Mouse (Mus musculus) mature B cell (primary cell): ENCODE results near the gene Slc48a1.

Source experiments
- in situ Hi-C: fragments of 300-500 bp; cut with MboI; formaldehyde crosslinking; loops from 2 replicates; pipeline ENCODE4 v1.14.3; 2019

The Slc48a1 gene

GRCm38 (mm10) chr15:97782749-97783105 is 4.4 kb downstream of the Slc48a1 start:
- in situ Hi-C loops = loop anchor here (5.0 kb wide), 1 partner anchor 65 kb away; no protein-coding TSS in a partner anchor

GRCm38 (mm10) chr15:97784092-97784559 is 5.8 kb downstream of the Slc48a1 start:
- in situ Hi-C loops = loop anchor here (5.0 kb wide), 1 partner anchor 67 kb away; no protein-coding TSS in a partner anchor

- in situ Hi-C loops = loop anchor here (5.0 kb wide), 1 partner anchor 67 kb away; no protein-coding TSS in a partner anchor
Measured at GRCm38 (mm10) chr15:97784561-97785161, 6.3 kb downstream of the Slc48a1 start.

GRCm38 (mm10) chr15:97785731-97786411 is 7.6 kb downstream of the Slc48a1 start:
- in situ Hi-C loops = no loop called here

GRCm38 (mm10) chr15:97786412-97787112 is 8.2 kb downstream of the Slc48a1 start:
- in situ Hi-C loops = no loop called here

- in situ Hi-C loops = no loop called here
Measured at GRCm38 (mm10) chr15:97787148-97787798, 9.0 kb downstream of the Slc48a1 start.

- in situ Hi-C loops = no loop called here
Measured at GRCm38 (mm10) chr15:97787799-97788667, 9.7 kb downstream of the Slc48a1 start.

GRCm38 (mm10) chr15:97788821-97789220 is 10.5 kb downstream of the Slc48a1 start:
- in situ Hi-C loops = no loop called here

GRCm38 (mm10) chr15:97789761-97790505 is 11.6 kb downstream of the Slc48a1 start:
- in situ Hi-C loops = loop anchor here (5.0 kb wide), 1 partner anchor 57 kb away; no protein-coding TSS in a partner anchor

GRCm38 (mm10) chr15:97791126-97791700 is 12.9 kb downstream of the Slc48a1 start:
- in situ Hi-C loops = loop anchor here (5.0 kb wide), 1 partner anchor 56 kb away; no protein-coding TSS in a partner anchor

GRCm38 (mm10) chr15:97793386-97794153 is 15.2 kb downstream of the Slc48a1 start:
- in situ Hi-C loops = loop anchor here (5.0 kb wide), 1 partner anchor 54 kb away; no protein-coding TSS in a partner anchor

GRCm38 (mm10) chr15:97794268-97794667 is 15.9 kb downstream of the Slc48a1 start:
- in situ Hi-C loops = loop anchor here (5.0 kb wide), 1 partner anchor 53 kb away; no protein-coding TSS in a partner anchor

- in situ Hi-C loops = no loop called here
Measured at GRCm38 (mm10) chr15:97795559-97796235, 17.4 kb downstream of the Slc48a1 start.

- in situ Hi-C loops = no loop called here
Measured at GRCm38 (mm10) chr15:97796674-97797310, 18.5 kb downstream of the Slc48a1 start.

- in situ Hi-C loops = no loop called here
Measured at GRCm38 (mm10) chr15:97798134-97798533, 19.8 kb downstream of the Slc48a1 start.

- in situ Hi-C loops = no loop called here
Measured at GRCm38 (mm10) chr15:97799446-97799845, 21.1 kb downstream of the Slc48a1 start.

GRCm38 (mm10) chr15:97800853-97801252 is 22.5 kb downstream of the Slc48a1 start:
- in situ Hi-C loops = no loop called here

GRCm38 (mm10) chr15:97801811-97802210 is 23.5 kb downstream of the Slc48a1 start:
- in situ Hi-C loops = no loop called here
